Mouse (Mus musculus) cerebellum, adult 2 months (tissue): ENCODE data around the gene 4931414P19Rik.

Experiments used
- CTCF ChIP-seq: fragments of 200-500 bp; IDR thresholded peaks from 2 replicates; pipeline ENCODE4 v1.5.1; 2011; ENCODE audit warnings: low read depth, mild to moderate bottlenecking, control low read depth, low read length, moderate library complexity, borderline replicate concordance; ENCODE audit not compliant: insufficient read depth
- POLR2A ChIP-seq: fragments of 200-500 bp; IDR thresholded peaks from 2 replicates; pipeline ENCODE4 v1.6.1; 2011; ENCODE audit warnings: low read length, control low read depth, borderline replicate concordance; ENCODE audit not compliant: insufficient read depth

DNA sequence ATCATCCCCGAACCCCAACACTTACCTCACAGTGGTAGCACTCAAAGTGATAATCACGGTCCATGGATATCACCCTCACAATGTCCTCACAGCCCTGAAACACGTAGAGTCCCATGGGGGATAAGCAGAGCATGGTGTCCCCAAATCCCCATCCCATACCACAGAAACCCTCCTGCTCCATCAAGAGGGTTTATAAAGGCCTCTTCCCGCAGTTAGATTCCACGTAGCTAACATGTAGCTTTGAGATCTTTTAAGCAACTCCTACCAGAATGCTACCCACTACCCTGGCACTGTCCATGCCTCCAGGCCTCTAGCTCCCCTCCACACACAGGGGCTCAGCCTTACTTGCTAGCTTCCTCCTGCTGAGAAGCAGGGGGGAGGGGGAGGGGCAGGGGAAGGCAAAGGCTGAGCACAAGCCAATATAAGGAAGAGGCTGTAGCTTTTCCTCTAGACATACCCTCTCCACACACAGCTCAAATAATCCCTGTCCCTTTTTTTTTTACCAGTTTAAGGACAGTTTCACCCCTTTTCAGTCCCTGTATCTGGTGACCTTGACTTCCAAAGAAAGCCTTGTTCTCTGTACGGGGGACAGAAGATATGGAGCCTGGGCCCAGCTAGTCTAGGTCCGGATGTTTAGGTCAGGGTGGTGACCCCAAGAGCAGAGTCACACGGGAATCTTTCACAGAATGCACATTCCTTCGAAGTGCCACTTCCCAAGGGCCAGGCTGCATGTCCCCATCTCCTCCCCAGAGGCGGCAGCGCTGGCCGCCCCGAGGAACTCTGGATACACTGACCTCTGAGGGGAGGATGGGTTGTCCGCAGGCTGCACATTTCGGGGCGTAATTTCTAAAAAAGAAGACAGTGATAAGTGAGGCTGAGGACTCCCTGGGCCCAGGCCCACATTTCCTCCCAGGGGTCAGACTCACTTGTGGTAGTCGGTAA lies 36.1 kb downstream of the 4931414P19Rik start:
- TF ChIP-seq CTCF (no peak), POLR2A (no peak)
